Mouse (Mus musculus) neural tube, postnatal 0 days (tissue): ENCODE results near the gene Enox1. TPM values are rescaled to one million over a fixed set of nuclear protein-coding genes. Genes with fewer than 3 reads are reported as not detected.

Source experiments
- polyA plus RNA-seq: library from polyadenylated mRNA; unstranded; fragments of >200 nt; fragmentation: Nextera tagmentation; extraction: Ambion mirVana; gene quantifications from 2 replicates; pipeline ENCODE4 v1.2.1, GENCODE M21; 2015

Enox1 gene
- 24.2 and 25.3 TPM in 2 replicates for polyA plus RNA-seq

DNA sequence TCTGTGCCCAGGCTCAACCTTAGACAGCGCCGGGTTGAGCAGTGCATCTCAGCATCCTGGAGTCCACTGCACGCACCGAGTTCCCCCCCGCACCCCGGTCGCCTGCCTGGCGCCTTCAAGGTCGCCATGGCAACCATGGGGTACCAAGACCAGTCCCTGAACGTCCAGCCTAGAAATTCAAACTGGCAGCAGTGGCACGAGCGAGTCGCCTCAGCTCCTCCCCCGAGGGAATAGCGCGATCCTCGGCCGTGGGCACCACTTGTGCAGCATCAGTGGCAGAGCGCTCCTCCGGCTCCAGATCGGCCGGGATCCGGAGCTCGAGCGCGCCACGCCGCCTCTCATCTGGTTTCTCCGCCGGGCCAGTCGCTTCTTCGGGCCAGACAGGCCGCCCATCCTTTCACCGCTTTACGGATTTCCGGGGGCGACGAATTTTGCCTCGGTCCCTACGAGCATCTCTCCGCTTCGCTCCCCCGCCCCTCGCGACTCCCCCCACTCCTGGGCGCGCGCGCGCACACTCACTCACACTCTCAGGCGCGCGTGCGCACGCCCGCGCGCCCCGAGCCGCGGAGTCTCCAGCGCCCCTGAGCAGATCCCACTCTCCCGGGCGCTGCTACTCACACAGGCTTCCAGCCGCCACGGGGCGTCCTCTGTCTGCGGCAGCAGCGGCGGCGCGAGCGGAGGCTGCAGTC lies at the start of gene Enox1:
Enox1 (plus strand) TSS at position 542 of the 689 bp plus-strand sequence.

Other genes with a start within 250 kb of the Enox1 start
- 1.6 and 2.3 TPM in 2 replicates for gene Ccdc122, start 120.0 kb upstream of the Enox1 start, polyA plus RNA-seq
- gene Lacc1, start 119.9 kb upstream of the Enox1 start, polyA plus RNA-seq: 3.3 and 4.1 TPM in 2 replicates